Mouse (Mus musculus) left cerebral cortex, postnatal 36 days (tissue): Measurements from ENCODE around the gene Map2k7. TPM values are rescaled to one million over a fixed set of nuclear protein-coding genes. Genes with fewer than 3 reads are reported as not detected.
"Not testable (repeated sequence)": the region's sequence is repeated elsewhere in the genome, so short reads cannot be mapped to it uniquely, and the experiment has no call there.

Source experiments
- DNase-seq, 2 experiments: peaks; one replicate each; pipeline ENCODE4 v3.0.0; 2021 to 2022; ENCODE audit warnings: low spot score in 2 of 2, mixed read lengths in 1 of 2
- intact Hi-C: fragments of 180-260 bp; cut with DNase I; formaldehyde crosslinking; loops from one replicate; pipeline ENCODE4 v1.15.1; 2025
- total RNA-seq, 2 experiments: library from RNA; stranded (reverse); gene quantifications; 2 replicates each; pipeline ENCODE4 v1.2.3; 2021

Map2k7 gene
- total RNA-seq, 2 experiments from 2014 or later = 96.5 to 97.2 TPM

- peak; percentile 60 to 62 for DNase-seq
- intact Hi-C loops = loop anchor here (5.0 kb wide), 1 partner anchor 37 kb away; the partner anchor contains the start of gene Prr36
Observed at GRCm38 (mm10) chr8:4254001-4254400, 15.5 kb downstream of the Map2k7 start.

- intact Hi-C loops, DNase-seq: not testable (repeated sequence)
Observed at GRCm38 (mm10) chr8:4255471-4255870, 16.9 kb downstream of the Map2k7 start.

DNA sequence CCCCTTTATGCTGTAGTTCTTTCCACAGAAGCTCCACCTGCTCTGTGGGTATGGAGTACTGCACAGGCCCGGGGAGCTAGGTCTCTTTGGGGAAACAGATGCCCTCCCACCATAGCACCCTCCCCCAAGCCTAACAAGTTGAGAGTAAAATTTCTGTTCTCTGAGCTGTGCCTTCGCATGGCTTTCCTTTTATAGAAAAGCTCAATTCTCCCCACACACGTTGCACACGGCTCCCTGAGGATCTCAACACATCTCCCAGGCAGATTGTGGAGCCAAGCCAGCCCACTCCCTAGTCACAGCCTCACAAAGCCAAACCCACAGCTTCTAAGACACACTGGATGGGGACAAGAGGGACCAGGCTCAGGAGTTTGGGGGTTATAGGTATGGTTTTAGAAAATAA, 18.4 kb downstream of the Map2k7 start:
- peak; percentile 87 to 89 for DNase-seq
- intact Hi-C loops = no loop called here

DNA sequence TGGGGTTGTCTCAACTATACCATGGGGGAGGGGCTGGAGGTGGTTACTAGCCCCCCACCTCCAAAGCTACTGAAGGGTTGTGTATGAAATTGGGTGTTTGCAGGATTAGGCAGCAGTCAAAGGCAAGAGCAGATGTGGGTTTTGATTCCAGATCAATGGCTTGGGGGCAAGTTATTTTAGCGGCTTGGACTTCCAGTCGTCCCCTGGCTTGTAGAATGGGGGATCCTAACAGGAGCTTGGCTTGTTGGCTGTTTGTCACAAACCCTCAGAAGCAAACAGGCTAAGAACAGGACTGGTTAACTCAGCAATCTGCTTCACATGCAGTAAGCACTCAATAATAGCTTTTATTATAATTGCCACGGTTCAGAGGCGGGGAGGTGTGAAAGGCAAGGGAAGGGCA, 18.8 kb downstream of the Map2k7 start:
- intact Hi-C loops = no loop called here
- DNase-seq = no peak

- intact Hi-C loops = no loop called here
- DNase-seq = peak; percentile 82 to 83
Observed at GRCm38 (mm10) chr8:4258233-4258632, 19.7 kb downstream of the Map2k7 start.

- peak; percentile 65 to 66 for DNase-seq
- intact Hi-C loops = no loop called here
Observed at GRCm38 (mm10) chr8:4258678-4259077, 20.1 kb downstream of the Map2k7 start.

DNA sequence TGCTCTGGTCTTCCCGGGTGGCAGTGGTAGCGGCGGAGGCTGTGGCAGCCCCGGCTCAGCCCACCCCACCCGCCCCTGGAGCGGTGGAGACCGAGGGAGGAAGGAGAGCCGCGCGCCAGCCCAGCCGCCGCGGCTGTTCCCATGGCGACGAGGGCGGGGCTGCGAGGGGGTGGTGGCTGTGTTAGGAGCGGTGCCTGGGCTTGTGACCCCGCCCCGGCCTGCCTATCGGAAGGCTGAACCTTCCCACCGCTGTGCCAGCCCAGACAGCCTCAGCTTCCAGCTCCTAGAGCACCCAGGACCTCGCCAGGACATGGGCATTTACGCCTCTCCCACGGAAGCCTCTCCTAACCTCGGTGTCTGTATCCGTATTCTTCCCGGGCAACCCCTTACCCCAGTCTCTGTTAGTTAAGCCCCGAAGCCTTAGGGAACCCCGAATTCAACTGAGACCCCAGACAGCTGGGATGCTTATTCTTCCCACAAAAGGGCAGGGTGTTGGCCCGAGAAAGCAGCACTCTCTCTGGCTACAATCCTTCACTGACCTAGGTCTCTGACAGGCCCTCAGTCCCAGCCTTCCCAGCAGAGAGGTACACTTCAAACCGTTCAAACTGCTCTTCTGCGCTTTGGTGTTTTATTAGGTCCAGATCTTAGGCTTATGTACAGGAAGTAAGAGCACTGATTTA, 20.7 kb downstream of the Map2k7 start, which contains the start of gene Ctxn1:
Ctxn1 (minus strand) TSS at position 150 of the 680 bp plus-strand sequence.
- intact Hi-C loops = no loop called here
- DNase-seq = peak; percentile 93

GRCm38 (mm10) chr8:4259805-4260170, 21.2 kb downstream of the Map2k7 start:
- no peak for DNase-seq
- intact Hi-C loops = no loop called here

GRCm38 (mm10) chr8:4263105-4263791, 24.7 kb downstream of the Map2k7 start:
- intact Hi-C loops = no loop called here
- DNase-seq = peak; percentile 54 to 55

DNA sequence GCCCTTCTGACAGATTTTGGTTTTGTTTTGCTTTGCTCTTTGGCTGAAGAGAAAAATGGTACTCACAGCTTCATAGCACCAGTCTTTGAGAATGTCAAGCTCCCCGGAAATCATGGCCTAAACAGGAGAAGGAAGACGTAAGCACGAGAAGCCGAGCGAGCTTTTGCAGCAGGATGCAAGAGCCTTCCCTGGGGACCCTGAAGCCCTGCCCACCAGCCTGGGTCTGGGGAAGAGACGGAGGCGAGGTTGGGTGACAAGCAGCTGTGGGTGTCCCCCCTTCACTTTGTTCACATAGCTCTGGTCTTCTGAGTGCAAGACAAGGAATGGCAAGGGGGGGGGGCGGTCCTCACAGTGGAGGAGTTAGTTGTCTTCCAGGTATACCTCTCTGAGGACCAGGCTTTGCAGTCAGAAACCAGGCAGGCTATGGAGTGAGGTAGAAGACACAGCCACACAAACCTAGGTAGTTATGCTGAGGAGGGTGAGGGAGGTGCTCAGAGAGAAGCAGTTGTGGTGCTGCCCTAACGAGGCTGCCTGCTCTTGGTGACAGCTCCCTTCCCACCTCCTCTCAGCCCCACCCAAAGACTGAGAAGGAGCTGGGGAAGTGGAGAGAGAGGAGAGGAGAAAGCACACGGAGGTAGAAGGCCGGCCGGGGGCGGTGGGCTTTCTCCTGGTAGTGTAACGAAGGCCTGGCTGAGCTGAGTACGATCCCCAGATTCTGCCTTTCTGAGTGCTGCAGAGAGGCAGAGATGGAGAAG, 26.8 kb downstream of the Map2k7 start:
- intact Hi-C loops = no loop called here
- DNase-seq = no peak

DNA sequence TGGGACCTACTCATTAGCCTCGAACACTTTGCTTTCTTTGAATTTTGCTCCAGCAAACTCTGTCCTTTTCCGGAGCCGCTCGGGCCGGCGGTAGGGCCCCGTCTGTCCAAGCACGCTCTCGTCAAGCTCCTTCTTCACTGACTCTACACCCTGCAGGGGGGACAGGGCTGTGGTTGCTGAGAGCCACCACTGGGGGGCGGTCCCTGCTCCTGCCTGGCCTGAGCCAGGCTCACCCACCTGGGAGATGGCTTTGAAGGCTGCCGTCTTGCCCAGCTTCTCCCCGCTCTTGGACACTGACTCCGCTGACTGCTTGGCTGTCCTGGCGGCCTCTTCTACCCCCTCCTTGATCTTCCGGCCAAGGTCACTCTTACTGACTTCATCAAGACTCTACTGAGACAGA, 29.1 kb downstream of the Map2k7 start:
- intact Hi-C loops = no loop called here
- DNase-seq = no peak

GRCm38 (mm10) chr8:4269609-4270008, 31.1 kb downstream of the Map2k7 start:
- intact Hi-C loops = no loop called here
- no peak for DNase-seq

DNA sequence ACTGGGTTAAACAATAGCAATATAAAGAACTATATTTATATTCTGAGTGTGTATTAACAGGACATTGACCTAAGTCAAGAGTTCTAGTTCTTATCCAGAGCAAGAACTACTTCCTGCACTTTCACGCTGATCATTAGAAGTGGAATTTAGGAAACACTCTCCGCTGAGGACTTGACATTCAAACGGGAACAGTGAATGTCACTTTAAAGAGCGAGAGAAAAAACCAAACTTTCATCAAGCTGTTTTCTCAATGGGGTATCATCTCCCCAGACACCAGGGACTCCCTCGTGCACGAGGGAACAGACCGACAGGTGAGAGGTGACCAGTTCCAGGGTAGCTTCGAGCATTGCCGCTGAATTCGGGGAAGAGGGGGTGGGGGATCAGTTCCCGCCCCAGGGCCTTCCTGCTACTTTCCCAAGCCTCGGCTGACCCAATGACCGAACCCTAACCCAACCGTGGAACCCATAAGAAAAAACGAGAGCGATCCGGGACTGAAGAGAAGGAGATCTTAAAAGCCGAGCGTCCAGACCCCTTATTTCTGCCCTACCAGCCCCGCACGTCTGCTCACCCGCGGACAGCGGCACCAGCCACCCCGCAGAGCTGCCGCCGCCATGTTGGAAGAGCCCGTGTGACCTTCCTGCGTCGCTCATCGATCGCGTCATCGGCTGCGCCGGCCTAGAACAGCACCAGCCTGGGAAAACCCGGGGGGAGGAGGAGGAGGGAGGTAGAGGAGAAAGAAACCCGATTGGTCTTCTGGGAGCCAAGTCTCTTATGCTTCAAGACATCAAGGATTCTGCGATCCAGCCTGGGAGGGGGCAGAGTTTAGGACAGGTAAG, 37.0 kb downstream of the Map2k7 start, which contains the start of gene Timm44:
Timm44 (minus strand) TSS at position 639 of the 836 bp plus-strand sequence.
- intact Hi-C loops = loop anchor here (1.0 to 5.0 kb wide), 2 partner anchors 37 to 47 kb away; partner anchors contain the start of genes Gm49320 and Map2k7
- peak; percentile 95 for DNase-seq

DNA sequence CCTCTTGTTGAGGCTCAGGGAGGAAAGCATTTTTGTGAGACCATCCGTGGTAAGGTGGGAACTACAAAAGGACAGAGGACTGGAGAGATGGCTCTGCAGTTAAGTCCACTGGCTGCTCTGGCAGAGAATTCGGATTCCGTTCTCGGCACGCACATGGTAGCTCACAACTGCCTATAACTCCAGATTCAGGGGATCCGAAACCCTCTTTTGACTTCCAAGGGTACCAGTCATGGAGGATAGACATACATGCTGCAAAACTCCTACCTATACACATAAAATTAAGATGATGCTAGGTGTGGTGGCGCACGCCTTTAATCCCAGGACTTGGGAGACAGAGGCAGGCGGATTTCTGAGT, 37.5 kb downstream of the Map2k7 start:
- no peak for DNase-seq
- intact Hi-C loops = loop anchor here (5.0 kb wide), 1 partner anchor 46 kb away; no protein-coding TSS in a partner anchor

DNA sequence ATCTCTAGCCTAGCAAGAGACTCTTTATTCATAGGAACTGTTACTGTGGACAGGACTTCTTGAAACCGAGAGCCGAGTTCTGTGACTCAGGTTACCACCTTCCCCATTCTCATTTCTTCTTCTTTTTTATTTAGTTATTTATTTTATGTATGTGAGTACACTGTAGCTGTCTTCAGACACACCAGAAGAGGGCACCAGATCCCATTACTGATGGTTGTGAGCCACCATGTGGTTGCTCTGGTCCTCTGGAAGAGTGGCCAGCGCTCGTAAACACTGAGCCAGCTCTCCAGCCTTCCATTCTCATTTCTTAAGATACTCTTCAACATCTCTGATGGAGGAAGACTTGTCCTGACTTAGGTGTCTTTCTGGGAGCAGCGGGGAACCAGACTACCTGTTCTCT, 54.2 kb downstream of the Map2k7 start:
- intact Hi-C loops = no loop called here
- DNase-seq = no peak

Other genes with a start within 250 kb of the Map2k7 start
- gene Cd209f, start 132.9 kb upstream of the Map2k7 start, total RNA-seq = not detected
- not detected for gene Cd209g, start 104.6 kb upstream of the Map2k7 start, total RNA-seq
- 100 to 1,000 TPM; 104 to 117 TPM for gene Evi5l, start 72.2 kb upstream of the Map2k7 start, total RNA-seq
- gene Prr36, start 21.3 kb upstream of the Map2k7 start, total RNA-seq = 10 to 100 TPM; 47.8 to 48.7 TPM
- gene Lrrc8e, start 11.9 kb upstream of the Map2k7 start, total RNA-seq = not detected
- 1 to 10 TPM in 1 of 2 experiments, not detected in 1; 1.4 TPM for gene Gm49320, start 125 bp downstream of the Map2k7 start, total RNA-seq
- gene Tgfbr3l, start 9.5 kb downstream of the Map2k7 start, total RNA-seq = 10 to 100 TPM in 1 of 2 experiments, 1 to 10 TPM in 1; 6.4 to 14.1 TPM
- gene Snapc2, start 14.3 kb downstream of the Map2k7 start, total RNA-seq = 10 to 100 TPM; 28.5 to 36.5 TPM
- gene Ctxn1, start 20.5 kb downstream of the Map2k7 start, total RNA-seq = 100 to 1,000 TPM; 599 to 686 TPM
- gene Timm44, start 37.2 kb downstream of the Map2k7 start, total RNA-seq = 10 to 100 TPM; 58.9 to 75.6 TPM
- 10 to 100 TPM; 14.7 to 32.5 TPM for gene Ccl25, start 86.5 kb downstream of the Map2k7 start, total RNA-seq
- gene Elavl1, start 86.7 kb downstream of the Map2k7 start, total RNA-seq = 10 to 100 TPM; 67.1 to 79.3 TPM